Comparison of ENCODE assay signal across 8 mouse cellular contexts in the genomic region with DNA sequence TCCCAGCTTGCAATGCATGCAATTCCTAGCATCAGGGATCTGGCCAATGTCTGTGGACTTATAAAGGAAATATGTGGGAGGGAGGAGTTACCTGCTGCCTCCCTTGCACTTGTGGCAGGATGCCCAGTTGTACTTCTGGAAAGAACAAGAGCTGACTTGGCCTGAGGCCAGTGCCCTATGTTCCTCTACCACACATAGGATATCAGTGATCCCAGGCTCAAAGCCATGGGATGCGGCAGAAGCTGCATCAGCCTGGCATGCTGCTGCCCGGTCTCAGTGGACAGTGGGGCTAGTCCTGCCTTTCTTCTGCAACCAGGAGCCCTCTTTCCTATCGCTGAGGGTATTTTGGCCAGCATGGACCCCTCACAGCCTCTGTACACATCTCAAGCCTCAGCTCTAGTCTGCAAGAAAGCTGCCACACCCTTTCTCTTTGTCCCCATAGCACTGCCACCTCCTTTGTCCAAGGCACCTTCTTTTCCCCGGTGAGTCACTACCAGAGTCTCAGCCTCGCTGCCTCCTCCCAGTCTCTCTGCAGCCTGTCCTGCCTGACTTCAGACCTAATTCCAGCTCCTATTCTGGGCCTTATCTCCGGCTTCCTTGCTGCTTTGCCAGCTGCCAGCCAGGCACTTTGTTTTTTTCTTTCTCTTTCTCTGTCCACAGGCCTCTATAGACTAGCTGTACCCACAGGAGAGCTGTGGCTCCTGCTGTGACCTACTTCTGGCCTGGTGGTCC. TPM values are rescaled to one million over a fixed set of nuclear protein-coding genes. Genes with fewer than 3 reads are reported as not detected.
DNase-seq lines count a peak whose midpoint lies in the region; ATAC-seq and TF ChIP-seq lines count a peak whose summit lies in the region.

No protein-coding gene starts in this region.

- H3K4me2 ChIP-seq in limb, embryonic 12.5 days, result no peak overlapping the region
- H3K4me2 ChIP-seq in heart, embryonic 11.5 days, result peak overlapping the region; percentile 17
- H3K4me2 ChIP-seq in kidney, embryonic 15.5 days, result peak overlapping the region; percentile 12; the same call in 1 of the 2 replicates
- H3K4me2 ChIP-seq in liver, postnatal 0 days (ENCODE audit: low read depth, low read length), result no peak overlapping the region

- no peak overlapping the region for H3K4me3 ChIP-seq in limb, embryonic 12.5 days (replicated peaks)
- H3K4me3 ChIP-seq in limb, embryonic 10.5 days, result no peak overlapping the region
- no peak overlapping the region for H3K4me3 ChIP-seq in heart, embryonic 11.5 days (ENCODE audit: low read depth, low read length)
- H3K4me3 ChIP-seq in kidney, embryonic 15.5 days (replicated peaks), result no peak overlapping the region
- no peak overlapping the region for H3K4me3 ChIP-seq in liver, postnatal 0 days (ENCODE audit: low read depth, low read length)

- TF ChIP-seq EP300 in liver, postnatal 0 days (IDR thresholded peaks at IDR 0.05; ENCODE audit: low read depth), result no peak

- WGBS in limb, embryonic 12.5 days, result 90% methylated on average over 6 of the region's 6 CpGs
- 85% methylated on average over 6 of the region's 6 CpGs for WGBS in limb, embryonic 10.5 days
- 42% methylated on average over 6 of the region's 6 CpGs for WGBS in heart, embryonic 11.5 days (ENCODE audit: insufficient replicate concordance)
- 67% methylated on average over 6 of the region's 6 CpGs for WGBS in kidney, embryonic 15.5 days
- 73% methylated on average over 6 of the region's 6 CpGs for WGBS in liver, postnatal 0 days (ENCODE audit: insufficient replicate concordance)

- H3K9ac ChIP-seq in limb, embryonic 12.5 days (replicated peaks), result no peak overlapping the region
- H3K9ac ChIP-seq in heart, embryonic 11.5 days (ENCODE audit: low read depth, low read length), result peak overlapping the region; percentile 56
- no peak overlapping the region for H3K9ac ChIP-seq in kidney, embryonic 15.5 days
- no peak overlapping the region for H3K9ac ChIP-seq in liver, postnatal 0 days (replicated peaks)

- no peak for DNase-seq in limb, embryonic 10.5 days (ENCODE audit: low spot score)
- peak; percentile 93 for DNase-seq in cerebellum, adult 9-10 months
- DNase-seq in liver, postnatal 0 days, result peak; percentile 65
- peak; percentile 67 for DNase-seq in retina, postnatal 1 day
- no peak for DNase-seq in spleen, adult 18-20 months

- no peak for ATAC-seq in limb, embryonic 12.5 days (ENCODE audit: insufficient number of reproducible peaks, insufficient read depth, low FRiP score, low TSS enrichment, low read depth)
- peak; percentile 60 for ATAC-seq in heart, embryonic 11.5 days (replicated peaks; ENCODE audit: insufficient number of reproducible peaks, low FRiP score, low TSS enrichment)
- ATAC-seq in kidney, embryonic 15.5 days (replicated peaks; ENCODE audit: low FRiP score), result peak; percentile 52
- no peak; the same call in 1 of the 2 replicates for ATAC-seq in liver, postnatal 0 days

- no peaks in the 10 kb centered on the region for H3K9me3 ChIP-seq in limb, embryonic 12.5 days
- no peaks in the 10 kb centered on the region for H3K9me3 ChIP-seq in limb, embryonic 10.5 days (replicated peaks)
- H3K9me3 ChIP-seq in heart, embryonic 11.5 days (replicated peaks; ENCODE audit: control insufficient read depth, low read length), result no peaks in the 10 kb centered on the region
- no peaks in the 10 kb centered on the region for H3K9me3 ChIP-seq in kidney, embryonic 15.5 days (replicated peaks)
- no peaks in the 10 kb centered on the region for H3K9me3 ChIP-seq in liver, postnatal 0 days (ENCODE audit: low read length)

- no peaks in the 10 kb centered on the region for H3K27me3 ChIP-seq in limb, embryonic 12.5 days
- H3K27me3 ChIP-seq in limb, embryonic 10.5 days (ENCODE audit: low read depth, poor library complexity, severe bottlenecking), result no peaks in the 10 kb centered on the region
- no peaks in the 10 kb centered on the region for H3K27me3 ChIP-seq in heart, embryonic 11.5 days (ENCODE audit: control insufficient read depth, insufficient read depth, low read length)
- H3K27me3 ChIP-seq in kidney, embryonic 15.5 days, result no peaks in the 10 kb centered on the region
- no peaks in the 10 kb centered on the region for H3K27me3 ChIP-seq in liver, postnatal 0 days (ENCODE audit: insufficient read depth, low read length)

- H3K27ac ChIP-seq in limb, embryonic 12.5 days, result peak overlapping the region; percentile 45; the same call in 1 of the 2 replicates
- H3K27ac ChIP-seq in limb, embryonic 10.5 days, result no peak overlapping the region
- peak overlapping the region; percentile 84 for H3K27ac ChIP-seq in heart, embryonic 11.5 days (ENCODE audit: low read depth, low read length)
- peak overlapping the region; percentile 92 for H3K27ac ChIP-seq in kidney, embryonic 15.5 days
- H3K27ac ChIP-seq in liver, postnatal 0 days (ENCODE audit: low read depth), result no peak overlapping the region

- H3K4me1 ChIP-seq in limb, embryonic 12.5 days (replicated peaks), result peaks cover 26% of the 10 kb centered on the region
- H3K4me1 ChIP-seq in limb, embryonic 10.5 days, result peaks cover 27% of the 10 kb centered on the region
- H3K4me1 ChIP-seq in heart, embryonic 11.5 days (ENCODE audit: control insufficient read depth, insufficient read depth, low read length), result peaks cover 40% of the 10 kb centered on the region
- H3K4me1 ChIP-seq in kidney, embryonic 15.5 days, result peaks cover 60% of the 10 kb centered on the region
- H3K4me1 ChIP-seq in liver, postnatal 0 days (ENCODE audit: insufficient read depth), result peaks cover 48% of the 10 kb centered on the region

- no peak for TF ChIP-seq CTCF in liver, postnatal 0 days (IDR thresholded peaks at IDR 0.05; ENCODE audit: low read depth)

- no peaks in the 10 kb centered on the region for H3K36me3 ChIP-seq in limb, embryonic 12.5 days
- H3K36me3 ChIP-seq in limb, embryonic 10.5 days, result peaks cover 14% of the 10 kb centered on the region; the same call in 1 of the 2 replicates
- no peaks in the 10 kb centered on the region for H3K36me3 ChIP-seq in heart, embryonic 11.5 days (ENCODE audit: control insufficient read depth, insufficient read depth, low read length)
- H3K36me3 ChIP-seq in kidney, embryonic 15.5 days, result peaks cover 6% of the 10 kb centered on the region; the same call in 1 of the 2 replicates
- no peaks in the 10 kb centered on the region; the same call in 1 of the 2 replicates for H3K36me3 ChIP-seq in liver, postnatal 0 days (replicated peaks; ENCODE audit: insufficient read depth, low read length)

RNA-seq across cellular contexts. Expression of gene Ccdc12, which starts 28.0 kb away (rescaled TPM):
- polyA plus RNA-seq in limb, embryonic 12.5 days (2016; fragmentation: Nextera tagmentation; extraction: Ambion mirVana), result 126 and 133 TPM in 2 replicates
- 164 and 175 TPM in 2 replicates for polyA plus RNA-seq in limb, embryonic 10.5 days (2016; fragmentation: Nextera tagmentation; extraction: Ambion mirVana)
- 135 and 149 TPM in 2 replicates for polyA plus RNA-seq in heart, embryonic 11.5 days (2014; fragmentation: Nextera tagmentation; extraction: Ambion mirVana)
- polyA plus RNA-seq in kidney, embryonic 15.5 days (2015; fragmentation: Nextera tagmentation; extraction: Ambion mirVana), result 151 and 157 TPM in 2 replicates
- 69.3 and 71.1 TPM in 2 replicates for polyA plus RNA-seq in liver, postnatal 0 days (2015; fragmentation: Nextera tagmentation; extraction: Ambion mirVana)

RNA-seq across cellular contexts. Expression of gene Nbeal2, which starts 30.3 kb away (rescaled TPM):
- 1.1 and 1.6 TPM in 2 replicates for polyA plus RNA-seq in limb, embryonic 12.5 days (2016; fragmentation: Nextera tagmentation; extraction: Ambion mirVana)
- polyA plus RNA-seq in limb, embryonic 10.5 days (2016; fragmentation: Nextera tagmentation; extraction: Ambion mirVana), result 0.73 and 0.76 TPM in 2 replicates
- 1.4 and 1.6 TPM in 2 replicates for polyA plus RNA-seq in heart, embryonic 11.5 days (2014; fragmentation: Nextera tagmentation; extraction: Ambion mirVana)
- polyA plus RNA-seq in kidney, embryonic 15.5 days (2015; fragmentation: Nextera tagmentation; extraction: Ambion mirVana), result 3.7 and 5.5 TPM in 2 replicates
- 1.5 and 2.0 TPM in 2 replicates for polyA plus RNA-seq in liver, postnatal 0 days (2015; fragmentation: Nextera tagmentation; extraction: Ambion mirVana)

RNA-seq across cellular contexts. Expression of gene Myl3, which starts 57.4 kb away (rescaled TPM):
- 1.6 and 2.6 TPM in 2 replicates for polyA plus RNA-seq in limb, embryonic 12.5 days (2016; fragmentation: Nextera tagmentation; extraction: Ambion mirVana)
- polyA plus RNA-seq in limb, embryonic 10.5 days (2016; fragmentation: Nextera tagmentation; extraction: Ambion mirVana), result 1.7 and 3.5 TPM in 2 replicates
- 3,236 and 3,494 TPM in 2 replicates for polyA plus RNA-seq in heart, embryonic 11.5 days (2014; fragmentation: Nextera tagmentation; extraction: Ambion mirVana)
- polyA plus RNA-seq in kidney, embryonic 15.5 days (2015; fragmentation: Nextera tagmentation; extraction: Ambion mirVana), result 1.8 and 3.9 TPM in 2 replicates
- 0.52 and 2.0 TPM in 2 replicates for polyA plus RNA-seq in liver, postnatal 0 days (2015; fragmentation: Nextera tagmentation; extraction: Ambion mirVana)

Comparison
In these comparisons a context has a peak if more than half of its experiments do, and no peak if none do; other contexts are left out.
1. H3K27ac ChIP-seq: peak in limb, embryonic 12.5 days (single experiment), heart, embryonic 11.5 days (single experiment) and kidney, embryonic 15.5 days (single experiment); none in limb, embryonic 10.5 days (single experiment) and liver, postnatal 0 days (single experiment).
2. ATAC-seq: peak in heart, embryonic 11.5 days (single experiment) and kidney, embryonic 15.5 days (single experiment); none in limb, embryonic 12.5 days (single experiment) and liver, postnatal 0 days (single experiment).
3. H3K4me2 ChIP-seq: peak in heart, embryonic 11.5 days (single experiment) and kidney, embryonic 15.5 days (single experiment); none in limb, embryonic 12.5 days (single experiment) and liver, postnatal 0 days (single experiment).
4. DNase-seq: peak in cerebellum, adult 9-10 months (single experiment), liver, postnatal 0 days (single experiment) and retina, postnatal 1 day (single experiment); none in limb, embryonic 10.5 days (single experiment) and spleen, adult 18-20 months (0 of 2).
5. RNA of gene Myl3, which starts 57.4 kb away (polyA plus RNA-seq): 3,236 to 3,494 TPM in heart, embryonic 11.5 days; 1.7 to 3.5 TPM in limb, embryonic 10.5 days, 1.6 to 2.6 TPM in limb, embryonic 12.5 days, 1.8 to 3.9 TPM in kidney, embryonic 15.5 days and 0.52 to 2.0 TPM in liver, postnatal 0 days; every median in the first group is over 100 times any median in the second.